Mouse (Mus musculus): ENCODE data around the gene Tmem14c. TPM values are rescaled to one million over a fixed set of nuclear protein-coding genes. Genes with fewer than 3 reads are reported as not detected.

The Tmem14c gene
- polyA plus RNA-seq, 1 experiment from 2014 or later, result 257 TPM

DNA sequence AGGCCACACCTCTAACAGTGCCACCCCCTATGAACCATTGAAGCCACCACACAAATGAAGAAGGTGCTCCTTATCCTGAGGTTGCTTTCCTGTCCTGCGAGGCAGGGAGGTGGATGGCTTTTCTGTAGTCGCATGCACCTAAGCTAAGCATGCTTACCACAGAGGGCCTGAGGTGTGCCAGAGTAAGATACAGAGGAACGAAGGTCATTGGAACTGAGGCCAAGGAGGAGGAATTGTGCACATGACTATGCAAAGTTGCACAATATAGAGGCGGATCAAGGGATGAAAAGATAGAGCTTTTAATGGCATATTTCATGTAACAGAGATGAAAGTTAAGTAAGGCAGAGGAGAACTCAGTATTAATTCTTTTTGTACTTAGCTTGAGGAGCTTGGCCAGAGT is 9.8 kb upstream of the Tmem14c start:
- no peak overlapping the region for H3K9ac ChIP-seq (ENCODE audit: low read depth, low read length)
- H3K4me3 ChIP-seq (replicated peaks; ENCODE audit: low read depth, low read length), result no peak overlapping the region
- H3K36me3 ChIP-seq (ENCODE audit: insufficient read depth, low read length), result peaks cover 59% of the 10 kb centered on the region
- peaks cover 3% of the 10 kb centered on the region; the same call in 1 of the 2 replicates for H3K4me1 ChIP-seq (replicated peaks; ENCODE audit: insufficient read depth, low read length)
- no peaks in the 10 kb centered on the region for H3K9me3 ChIP-seq (replicated peaks; ENCODE audit: low read length)
- no peak for ATAC-seq (replicated peaks; ENCODE audit: low FRiP score, low read depth)
- no peaks in the 10 kb centered on the region for H3K27me3 ChIP-seq (ENCODE audit: insufficient read depth, low read length)
- TF ChIP-seq CTCF (IDR thresholded peaks at IDR 0.05; ENCODE audit: low read depth), result no peak
- no peak overlapping the region for H3K4me2 ChIP-seq (ENCODE audit: low read length)
- DNase-seq (ENCODE audit: low spot score), result no peak
- no peak overlapping the region for H3K27ac ChIP-seq
- WGBS, result 97% methylated on average over 4 of the region's 4 CpGs

DNA sequence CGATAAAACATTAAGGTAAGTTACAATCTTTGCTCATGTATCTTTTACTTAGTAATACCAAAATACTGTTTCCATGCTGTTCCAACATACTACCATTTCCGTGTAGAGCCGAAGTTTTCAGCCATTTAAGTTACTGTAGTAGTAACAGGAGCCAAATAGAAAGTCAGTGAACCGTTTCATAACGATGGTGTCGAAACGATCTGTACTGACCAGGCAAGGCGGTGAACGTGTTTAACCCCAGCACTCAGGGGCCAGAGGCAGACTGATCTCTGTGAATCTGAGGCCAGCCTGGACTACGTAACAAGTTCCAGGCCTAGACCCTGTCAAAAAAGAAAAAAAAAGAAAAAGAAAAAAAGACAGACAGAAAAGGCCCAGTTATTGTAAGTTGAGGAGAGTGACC is 7.8 kb upstream of the Tmem14c start:
- H3K4me3 ChIP-seq (replicated peaks; ENCODE audit: low read depth, low read length), result no peak overlapping the region
- ATAC-seq (replicated peaks; ENCODE audit: low FRiP score, low read depth) (no peak), DNase-seq (ENCODE audit: low spot score) (no peak)
- H3K9me3 ChIP-seq (replicated peaks; ENCODE audit: low read length), result no peaks in the 10 kb centered on the region
- H3K27ac ChIP-seq, result no peak overlapping the region
- H3K4me1 ChIP-seq (replicated peaks; ENCODE audit: insufficient read depth, low read length), result no peaks in the 10 kb centered on the region
- no peaks in the 10 kb centered on the region for H3K27me3 ChIP-seq (ENCODE audit: insufficient read depth, low read length)
- no peak for TF ChIP-seq CTCF (IDR thresholded peaks at IDR 0.05; ENCODE audit: low read depth)
- H3K36me3 ChIP-seq (ENCODE audit: insufficient read depth, low read length), result peaks cover 75% of the 10 kb centered on the region
- no peak overlapping the region for H3K9ac ChIP-seq (ENCODE audit: low read depth, low read length)
- WGBS, result 75% methylated on average over 10 of the region's 10 CpGs
- no peak overlapping the region for H3K4me2 ChIP-seq (ENCODE audit: low read length)

DNA sequence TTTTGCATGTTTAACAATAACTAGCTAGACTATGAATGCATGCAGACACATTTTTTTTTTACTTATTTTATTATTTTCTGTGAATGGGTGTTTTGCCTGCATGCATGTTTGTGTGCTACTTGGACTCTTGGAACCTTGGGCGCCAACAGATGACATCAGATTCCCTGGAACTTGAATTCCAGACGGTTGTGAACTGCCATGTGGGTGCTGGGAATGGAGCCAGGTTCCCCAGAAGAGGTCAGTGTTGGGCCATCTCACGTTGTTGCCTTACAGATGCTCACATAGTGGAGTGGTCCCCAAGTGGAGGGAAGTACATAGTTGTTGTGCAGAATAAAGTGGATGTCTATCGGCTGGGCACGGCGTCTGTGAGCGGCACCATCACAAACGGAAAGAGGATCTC is 7.1 kb upstream of the Tmem14c start:
- DNase-seq (ENCODE audit: low spot score) (no peak), ATAC-seq (replicated peaks; ENCODE audit: low FRiP score, low read depth) (no peak)
- H3K27me3 ChIP-seq (ENCODE audit: insufficient read depth, low read length), result no peaks in the 10 kb centered on the region
- H3K4me2 ChIP-seq (ENCODE audit: low read length), result no peak overlapping the region
- no peak overlapping the region for H3K9ac ChIP-seq (ENCODE audit: low read depth, low read length)
- H3K36me3 ChIP-seq (ENCODE audit: insufficient read depth, low read length), result peaks cover 75% of the 10 kb centered on the region
- no peaks in the 10 kb centered on the region for H3K9me3 ChIP-seq (replicated peaks; ENCODE audit: low read length)
- WGBS, result 82% methylated on average over 8 of the region's 8 CpGs
- H3K4me1 ChIP-seq (replicated peaks; ENCODE audit: insufficient read depth, low read length), result no peaks in the 10 kb centered on the region
- H3K4me3 ChIP-seq (replicated peaks; ENCODE audit: low read depth, low read length), result no peak overlapping the region
- no peak overlapping the region for H3K27ac ChIP-seq
- TF ChIP-seq CTCF (IDR thresholded peaks at IDR 0.05; ENCODE audit: low read depth), result peak; percentile 20; the same call in 1 of the 2 replicates

DNA sequence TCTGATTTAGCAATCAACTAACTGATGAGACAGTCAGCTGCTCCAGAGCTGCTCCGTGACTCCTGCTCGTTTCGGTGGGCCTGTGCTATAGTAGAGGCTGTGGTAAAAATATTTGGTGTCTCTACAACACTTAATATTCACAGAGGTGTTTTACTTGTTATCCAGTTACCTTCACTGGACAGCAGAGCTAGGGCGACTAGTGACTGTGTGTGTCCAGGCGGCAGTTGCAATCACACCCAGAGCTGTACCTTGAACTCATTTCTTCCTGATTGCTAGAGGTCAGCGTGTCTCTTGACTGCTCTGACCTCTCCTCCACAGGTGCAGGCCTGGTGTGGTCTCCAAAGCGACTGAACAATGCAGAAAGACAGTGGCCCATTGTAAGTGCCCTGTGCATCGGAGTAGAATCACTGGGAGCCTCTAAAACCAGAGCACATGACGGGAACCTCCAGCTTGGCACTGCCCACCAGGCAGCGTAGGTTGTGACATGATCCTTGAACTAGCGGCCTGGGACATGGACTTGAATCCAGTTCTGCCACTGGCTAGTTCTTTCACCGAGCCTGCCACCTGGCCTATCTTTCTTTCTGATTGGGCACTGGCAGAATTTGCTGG is 809 bp downstream of the Tmem14c start:
- ATAC-seq (replicated peaks; ENCODE audit: low FRiP score, low read depth) (no peak; the same call in 1 of the 2 replicates), DNase-seq (ENCODE audit: low spot score) (no peak)
- H3K4me1 ChIP-seq (replicated peaks; ENCODE audit: insufficient read depth, low read length), result peaks cover 8% of the 10 kb centered on the region
- H3K27ac ChIP-seq, result peak overlapping the region; percentile 92
- peak overlapping the region; percentile 78 for H3K4me2 ChIP-seq (ENCODE audit: low read length)
- H3K4me3 ChIP-seq (replicated peaks; ENCODE audit: low read depth, low read length), result peak overlapping the region; percentile 65
- peak overlapping the region; percentile 78 for H3K9ac ChIP-seq (ENCODE audit: low read depth, low read length)
- H3K9me3 ChIP-seq (replicated peaks; ENCODE audit: low read length), result no peaks in the 10 kb centered on the region
- no peaks in the 10 kb centered on the region for H3K27me3 ChIP-seq (ENCODE audit: insufficient read depth, low read length)
- H3K36me3 ChIP-seq (ENCODE audit: insufficient read depth, low read length), result peaks cover 34% of the 10 kb centered on the region; the same call in 1 of the 2 replicates
- TF ChIP-seq CTCF (IDR thresholded peaks at IDR 0.05; ENCODE audit: low read depth), result no peak
- 31% methylated on average over 12 of the region's 12 CpGs for WGBS

DNA sequence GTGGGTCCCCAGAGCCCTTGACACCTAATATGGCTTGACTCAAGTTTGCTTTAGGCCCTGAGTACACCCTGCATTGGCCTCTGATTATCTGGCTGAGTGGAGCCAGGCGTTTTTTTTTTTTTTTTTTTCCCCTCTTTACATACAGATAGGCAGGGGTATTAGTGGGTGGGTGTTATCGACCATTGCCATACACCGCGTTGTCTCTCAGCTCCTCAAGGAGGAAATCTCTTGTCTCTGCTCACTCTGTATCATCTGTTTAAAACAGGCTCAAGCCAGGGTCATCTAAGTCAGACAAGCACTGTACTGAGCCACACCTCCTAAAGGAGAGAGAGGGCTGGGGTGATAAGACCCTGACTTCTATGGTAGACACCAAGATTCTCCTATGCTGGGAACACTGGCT is 1.7 kb downstream of the Tmem14c start:
- Histone ChIP-seq H3K4me1 (replicated peaks; ENCODE audit: insufficient read depth, low read length) (peaks cover 8% of the 10 kb centered on the region), H3K4me3 (replicated peaks; ENCODE audit: low read depth, low read length) (no peak overlapping the region), H3K9me3 (replicated peaks; ENCODE audit: low read length) (no peaks in the 10 kb centered on the region), H3K36me3 (ENCODE audit: insufficient read depth, low read length) (peaks cover 30% of the 10 kb centered on the region; the same call in 1 of the 2 replicates), H3K27ac (no peak overlapping the region), H3K4me2 (ENCODE audit: low read length) (no peak overlapping the region), H3K9ac (ENCODE audit: low read depth, low read length) (no peak overlapping the region), H3K27me3 (ENCODE audit: insufficient read depth, low read length) (no peaks in the 10 kb centered on the region)
- no peak for DNase-seq (ENCODE audit: low spot score)
- no peak for ATAC-seq (replicated peaks; ENCODE audit: low FRiP score, low read depth)
- WGBS, result 84% methylated on average over 4 of the region's 4 CpGs
- no peak for TF ChIP-seq CTCF (IDR thresholded peaks at IDR 0.05; ENCODE audit: low read depth)

DNA sequence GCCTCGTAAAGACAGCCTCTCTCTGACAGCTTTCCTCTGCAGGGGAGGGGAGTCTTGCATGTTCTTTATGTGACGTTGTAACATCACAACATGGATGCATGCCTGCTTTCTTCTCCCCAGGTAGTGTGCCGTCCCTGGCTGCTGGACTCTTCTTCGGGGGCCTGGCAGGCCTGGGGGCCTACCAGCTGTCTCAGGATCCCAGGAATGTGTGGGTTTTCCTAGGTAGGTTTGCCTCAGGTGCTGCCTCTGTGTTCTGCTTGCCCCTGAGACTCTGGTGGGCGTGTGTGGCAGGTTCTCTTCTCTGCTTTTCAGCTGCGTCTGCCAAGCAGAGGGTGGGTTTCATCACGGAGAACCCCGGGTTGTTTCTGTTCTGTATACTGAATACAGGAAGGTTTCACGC is 2.1 kb downstream of the Tmem14c start:
- no peaks in the 10 kb centered on the region for H3K9me3 ChIP-seq (replicated peaks; ENCODE audit: low read length)
- no peak for TF ChIP-seq CTCF (IDR thresholded peaks at IDR 0.05; ENCODE audit: low read depth)
- 92% methylated on average over 9 of the region's 9 CpGs for WGBS
- peaks cover 26% of the 10 kb centered on the region; the same call in 1 of the 2 replicates for H3K36me3 ChIP-seq (ENCODE audit: insufficient read depth, low read length)
- no peak overlapping the region for H3K9ac ChIP-seq (ENCODE audit: low read depth, low read length)
- H3K27ac ChIP-seq, result no peak overlapping the region
- H3K4me1 ChIP-seq (replicated peaks; ENCODE audit: insufficient read depth, low read length), result peaks cover 8% of the 10 kb centered on the region
- ATAC-seq (replicated peaks; ENCODE audit: low FRiP score, low read depth) (no peak), DNase-seq (ENCODE audit: low spot score) (no peak)
- no peak overlapping the region for H3K4me2 ChIP-seq (ENCODE audit: low read length)
- no peaks in the 10 kb centered on the region for H3K27me3 ChIP-seq (ENCODE audit: insufficient read depth, low read length)
- no peak overlapping the region for H3K4me3 ChIP-seq (replicated peaks; ENCODE audit: low read depth, low read length)

All from kidney, postnatal 0 days (tissue).